Mouse (Mus musculus) ES-E14 (cell line): Measurements from ENCODE around the gene Olfr24.
"Not testable (repeated sequence)": the region's sequence is repeated elsewhere in the genome, so short reads cannot be mapped to it uniquely, and the experiment has no call there.

Experiments
- HCFC1 ChIP-seq: IDR thresholded peaks from 2 replicates; pipeline ENCODE4 v1.6.1; 2012; ENCODE audit warnings: low read length, inconsistent platforms, borderline replicate concordance; ENCODE audit not compliant: insufficient read depth
- ZC3H11A ChIP-seq: IDR thresholded peaks from 2 replicates; pipeline ENCODE4 v1.6.1; 2012; ENCODE audit warnings: low read depth, mild to moderate bottlenecking, inconsistent platforms, low read length, borderline replicate concordance

DNA sequence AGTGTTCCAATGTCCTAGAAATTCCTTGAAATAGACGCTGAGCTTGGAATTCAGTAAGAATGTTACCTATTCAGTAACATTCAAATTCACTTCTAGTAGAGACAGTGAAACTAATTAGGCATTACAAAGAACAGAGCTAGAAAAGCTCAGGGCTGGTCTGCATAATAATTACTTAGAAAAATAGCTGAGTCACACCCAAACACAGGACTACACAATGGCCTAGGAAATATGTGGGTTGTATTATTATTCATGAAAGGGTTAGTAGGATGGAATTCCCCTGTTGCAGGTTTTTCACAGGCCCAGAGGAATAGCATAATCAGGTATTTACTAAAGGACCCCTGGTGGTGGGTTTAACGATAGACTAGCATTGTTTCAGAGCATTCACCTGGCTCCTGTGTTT, 29.6 kb downstream of the Olfr24 start:
- not testable (repeated sequence) for TF ChIP-seq ZC3H11A, HCFC1
